Mouse (Mus musculus): ENCODE data around the gene Lrig1.

DNA sequence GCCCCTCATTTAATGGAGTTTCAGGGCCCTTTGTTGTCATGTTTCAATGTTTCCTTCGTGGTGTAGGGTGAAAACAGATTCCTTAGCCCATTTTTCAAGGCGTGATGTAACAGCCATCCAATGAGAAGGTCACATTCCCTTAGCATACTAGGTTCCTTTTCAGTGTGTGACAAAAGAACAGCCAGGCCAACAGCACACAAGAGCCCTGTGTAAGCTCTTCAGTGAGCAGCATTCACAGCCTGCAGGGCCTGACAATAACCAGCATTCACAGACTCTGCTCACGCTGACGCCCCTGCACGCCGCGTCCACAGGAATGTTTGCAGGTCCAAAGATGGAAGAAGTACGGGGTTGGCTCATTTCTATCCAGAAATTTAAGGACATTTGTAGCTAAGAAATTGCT, 122.0 kb downstream of the Lrig1 start:
- TF ChIP-seq CTCF (conservative IDR thresholded peaks at IDR 0.05; ENCODE audit: low read length) (no peak), POU5F1 (IDR thresholded peaks at IDR 0.05; ENCODE audit: borderline replicate concordance, low read length) (no peak), NANOG (IDR thresholded peaks at IDR 0.05; ENCODE audit: borderline replicate concordance, low read length) (no peak)
